Mouse (Mus musculus) midbrain, embryonic 16.5 days (tissue): ENCODE results near the gene Myh7. TPM values are rescaled to one million over a fixed set of nuclear protein-coding genes. Genes with fewer than 3 reads are reported as not detected.
"Not testable (repeated sequence)": the region's sequence is repeated elsewhere in the genome, so short reads cannot be mapped to it uniquely, and the experiment has no call there.

Source experiments
- ATAC-seq: fragments of 200-750 bp; cut with Nextera tagmentation; 2 replicates; pipeline ENCODE4 v1.8.0; 2017; ENCODE audit warnings: moderate TSS enrichment
- H3K27ac ChIP-seq: fragments of 300-500 bp; sonication (generic); 2 replicates; pipeline ENCODE4 v1.5.1; 2014; ENCODE audit warnings: mild to moderate bottlenecking, low read length, mixed read lengths
- H3K27me3 ChIP-seq: fragments of 300-500 bp; sonication (generic); 2 replicates; pipeline ENCODE4 v1.6.1; 2014; ENCODE audit warnings: low read depth, low read length, mixed read lengths; ENCODE audit not compliant: control insufficient read depth, insufficient read depth
- H3K36me3 ChIP-seq: fragments of 300-500 bp; sonication (generic); 2 replicates; pipeline ENCODE4 v1.6.1; 2014; ENCODE audit warnings: mild to moderate bottlenecking, low read length, moderate library complexity, mixed read lengths; ENCODE audit not compliant: control insufficient read depth, insufficient read depth
- H3K4me1 ChIP-seq: fragments of 300-500 bp; sonication (generic); 2 replicates; pipeline ENCODE4 v1.6.1; 2014; ENCODE audit warnings: mild to moderate bottlenecking, low read length, mixed read lengths; ENCODE audit not compliant: control insufficient read depth, insufficient read depth
- H3K4me2 ChIP-seq: fragments of 300-500 bp; sonication (generic); 2 replicates; pipeline ENCODE4 v1.6.1; 2014; ENCODE audit warnings: mild to moderate bottlenecking, low read length, mixed read lengths
- H3K4me3 ChIP-seq: fragments of 300-500 bp; sonication (generic); 2 replicates; pipeline ENCODE4 v1.5.1; 2014; ENCODE audit warnings: low read depth, mild to moderate bottlenecking, low read length, moderate library complexity, mixed read lengths
- H3K9ac ChIP-seq: fragments of 300-500 bp; sonication (generic); 2 replicates; pipeline ENCODE4 v1.6.1; 2014; ENCODE audit warnings: low read depth, low read length, mixed read lengths
- H3K9me3 ChIP-seq: fragments of 300-500 bp; sonication (generic); replicated peaks from 2 replicates; pipeline ENCODE4 v1.6.1; 2014; ENCODE audit warnings: mild to moderate bottlenecking, low read length, mixed read lengths; ENCODE audit not compliant: control insufficient read depth, poor library complexity, severe bottlenecking
- WGBS: fragments of 180-500 bp; shearing (Covaris S2); extraction: QIAGEN DNeasy Blood & Tissue Kit; methylation state at CpG from one replicate; pipeline ENCODE4 v1.1.7; 2014; 5-methylcytosine and 5-hydroxymethylcytosine counted together
- polyA plus RNA-seq: library from polyadenylated mRNA; unstranded; fragments of >200 nt; fragmentation: Nextera tagmentation; extraction: Ambion mirVana; gene quantifications from 2 replicates; pipeline ENCODE4 v1.2.1, GENCODE M21; 2015

Gene Myh7
- polyA plus RNA-seq, 1 experiment from 2014 or later, result 7.7 TPM

DNA sequence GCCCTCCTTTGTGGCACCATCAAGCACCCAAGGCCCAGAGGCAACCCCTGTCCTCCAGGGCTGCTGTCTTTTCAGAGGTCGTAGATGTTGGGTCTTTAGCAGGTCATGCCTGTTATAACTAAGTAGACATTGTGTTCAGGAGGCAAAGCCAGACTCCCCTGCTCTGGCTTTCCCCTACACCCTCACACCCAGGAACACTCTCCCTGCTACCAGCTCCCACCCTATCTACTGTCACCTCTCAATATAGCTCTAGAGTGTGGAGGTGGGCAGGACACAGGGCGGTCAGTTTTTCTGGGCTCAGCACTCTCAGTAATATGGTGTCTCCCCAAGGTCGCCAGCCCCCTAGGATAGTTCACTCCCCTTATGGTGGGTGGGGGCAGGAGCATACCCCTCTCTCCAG, 26.6 kb downstream of the Myh7 start:
- Histone ChIP-seq H3K27ac (no peak overlapping the region), H3K36me3 (no peaks in the 10 kb centered on the region), H3K4me1 (no peaks in the 10 kb centered on the region), H3K9ac (no peak overlapping the region), H3K4me2 (no peak overlapping the region), H3K27me3 (no peaks in the 10 kb centered on the region; the same call in 1 of the 2 replicates), H3K9me3 (no peaks in the 10 kb centered on the region), H3K4me3 (no peak overlapping the region)
- ATAC-seq, result no peak
- WGBS, result 88% methylated on average over 3 of the region's 3 CpGs

DNA sequence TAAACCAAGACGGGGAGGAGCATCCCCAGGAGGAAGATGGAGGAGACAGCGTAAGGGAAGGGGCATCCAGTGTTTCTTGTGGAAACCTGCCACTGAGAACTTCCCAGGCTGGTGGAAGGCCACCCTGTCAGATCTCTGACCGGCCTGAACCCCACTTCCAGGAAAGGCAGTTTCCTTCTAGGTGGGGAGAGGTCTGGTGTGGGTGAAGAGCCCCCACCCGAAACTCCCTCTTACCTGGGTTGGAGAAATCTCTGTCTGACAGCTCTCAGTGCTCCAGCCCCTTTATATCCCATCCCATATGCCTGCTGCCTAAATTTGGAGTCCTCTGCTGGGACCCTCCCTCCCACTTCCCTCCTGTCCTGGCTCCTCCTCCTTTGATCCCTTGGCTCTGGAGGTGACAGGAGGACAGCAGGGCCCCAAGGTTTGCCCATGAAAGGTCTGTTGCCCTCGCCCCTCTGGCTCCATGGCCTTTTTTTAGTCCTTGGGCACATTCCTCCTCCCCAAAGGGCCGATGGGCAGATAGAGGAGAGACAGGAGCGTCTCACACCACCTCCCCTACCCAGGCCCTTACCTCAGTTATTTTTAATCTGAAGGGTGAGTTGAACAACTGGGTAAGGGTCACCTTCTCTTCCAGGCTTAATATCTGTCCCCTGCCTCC, 28.0 kb downstream of the Myh7 start, which contains the start of gene Myh6:
Myh6 (minus strand) TSS at position 608 of the 658 bp plus-strand sequence.
- no peak within 1 kb of the TSS for H3K9ac ChIP-seq
- ATAC-seq, result no peak
- H3K4me3 ChIP-seq, result no peak within 1 kb of the TSS
- no peak within 1 kb of the TSS for H3K4me2 ChIP-seq
- no peak within 1 kb of the TSS for H3K27ac ChIP-seq
- WGBS, result 72% methylated on average over 7 of the region's 7 CpGs
- no peaks in the 10 kb centered on the region for H3K4me1 ChIP-seq
- no peaks in the 10 kb centered on the region for H3K9me3 ChIP-seq
- H3K27me3 ChIP-seq, result no peaks in the 10 kb centered on the region; the same call in 1 of the 2 replicates
- H3K36me3 ChIP-seq, result no peaks in the 10 kb centered on the region

DNA sequence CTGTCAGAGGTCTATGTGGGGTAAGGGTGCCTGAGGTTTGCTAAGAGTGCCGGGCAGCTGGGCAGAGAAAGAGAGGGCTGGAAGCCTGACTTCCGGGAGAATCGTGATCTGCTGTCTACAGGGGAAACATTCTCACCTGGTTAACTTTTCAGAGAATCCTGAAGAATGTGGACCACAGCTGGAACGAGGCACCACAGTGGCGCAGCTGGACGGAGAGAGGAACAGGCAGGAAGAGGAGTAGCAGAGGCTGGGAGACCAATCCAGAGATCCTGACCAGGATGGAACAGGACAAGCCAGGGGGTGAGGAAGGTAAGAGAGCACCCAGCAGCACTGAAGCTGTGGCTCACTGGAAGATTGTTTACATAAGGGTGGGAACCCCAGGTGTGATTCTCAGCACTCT, 28.8 kb downstream of the Myh7 start:
- Histone ChIP-seq H3K36me3 (no peaks in the 10 kb centered on the region), H3K9ac (no peak overlapping the region), H3K27ac (no peak overlapping the region), H3K4me1 (no peaks in the 10 kb centered on the region), H3K9me3 (no peaks in the 10 kb centered on the region), H3K4me3 (no peak overlapping the region), H3K4me2 (no peak overlapping the region), H3K27me3 (no peaks in the 10 kb centered on the region; the same call in 1 of the 2 replicates)
- no peak for ATAC-seq
- WGBS, result 79% methylated on average over 6 of the region's 6 CpGs

DNA sequence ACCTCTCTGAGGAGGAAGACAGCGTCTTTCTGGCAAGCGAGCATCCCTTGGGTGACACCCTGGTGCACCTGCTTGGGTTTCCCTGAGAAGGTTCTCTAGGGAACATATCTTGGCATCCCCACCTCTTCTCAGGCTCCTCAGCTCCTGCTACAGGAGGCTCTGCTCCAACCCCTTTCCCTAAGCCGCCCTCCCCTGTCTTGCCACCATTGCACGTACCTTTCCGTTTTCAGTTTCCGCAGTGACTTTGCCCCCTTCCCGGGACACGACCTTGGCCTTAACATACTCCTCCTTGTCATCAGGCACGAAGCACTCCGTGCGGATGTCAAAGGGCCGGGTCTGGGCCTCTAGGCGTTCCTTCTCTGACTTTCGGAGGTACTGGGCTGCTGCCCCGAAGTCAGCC, 29.4 kb downstream of the Myh7 start:
- no peak overlapping the region for H3K9ac ChIP-seq
- no peak overlapping the region for H3K4me3 ChIP-seq
- H3K4me1 ChIP-seq, result no peaks in the 10 kb centered on the region
- H3K27ac ChIP-seq, result no peak overlapping the region
- WGBS, result 80% methylated on average over 15 of the region's 15 CpGs
- H3K27me3 ChIP-seq, result no peaks in the 10 kb centered on the region; the same call in 1 of the 2 replicates
- H3K9me3 ChIP-seq, result no peaks in the 10 kb centered on the region
- no peak overlapping the region for H3K4me2 ChIP-seq
- ATAC-seq, result no peak
- no peaks in the 10 kb centered on the region for H3K36me3 ChIP-seq

GRCm38 (mm10) chr14:54963727-54964126, 30.7 kb downstream of the Myh7 start:
- Histone ChIP-seq H3K9me3 (no peaks in the 10 kb centered on the region), H3K4me1 (no peaks in the 10 kb centered on the region), H3K4me3 (no peak overlapping the region), H3K4me2 (no peak overlapping the region), H3K9ac (no peak overlapping the region), H3K36me3 (no peaks in the 10 kb centered on the region), H3K27me3 (no peaks in the 10 kb centered on the region; the same call in 1 of the 2 replicates), H3K27ac (no peak overlapping the region)
- ATAC-seq, result no peak
- 91% methylated on average over 11 of the region's 11 CpGs for WGBS

GRCm38 (mm10) chr14:54962714-54963113, 31.7 kb downstream of the Myh7 start:
- H3K9me3 ChIP-seq, result no peaks in the 10 kb centered on the region
- no peak overlapping the region for H3K27ac ChIP-seq
- WGBS, result 85% methylated on average over 7 of the region's 7 CpGs
- no peaks in the 10 kb centered on the region for H3K4me1 ChIP-seq
- H3K4me2 ChIP-seq, result no peak overlapping the region
- H3K9ac ChIP-seq, result no peak overlapping the region
- H3K4me3 ChIP-seq, result no peak overlapping the region
- H3K27me3 ChIP-seq, result no peaks in the 10 kb centered on the region; the same call in 1 of the 2 replicates
- no peaks in the 10 kb centered on the region for H3K36me3 ChIP-seq
- ATAC-seq, result no peak

DNA sequence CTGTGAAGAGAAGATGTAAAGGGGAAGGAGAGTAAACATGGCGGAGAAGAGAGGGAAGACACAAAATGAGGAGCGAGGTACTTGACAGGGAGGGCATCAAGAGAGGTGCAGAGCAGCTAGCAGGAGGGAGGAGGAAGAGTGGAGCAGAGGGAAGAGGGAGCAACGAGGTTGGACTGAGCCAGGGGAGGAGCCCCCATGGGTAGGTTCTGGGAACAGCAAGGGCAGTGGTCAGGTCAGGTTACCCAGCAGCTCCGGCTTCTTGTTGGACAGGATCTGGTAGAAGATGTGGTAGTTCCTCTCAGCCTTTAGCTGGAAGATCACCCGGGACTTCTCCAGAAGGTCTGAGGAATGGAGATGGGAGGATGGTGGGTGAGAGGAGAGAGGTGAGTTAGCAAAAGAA, 32.9 kb downstream of the Myh7 start:
- WGBS, result 79% methylated on average over 5 of the region's 5 CpGs
- Histone ChIP-seq H3K4me1 (no peaks in the 10 kb centered on the region), H3K4me3 (no peak overlapping the region), H3K9me3 (no peaks in the 10 kb centered on the region), H3K36me3 (no peaks in the 10 kb centered on the region), H3K27ac (no peak overlapping the region), H3K27me3 (no peaks in the 10 kb centered on the region; the same call in 1 of the 2 replicates), H3K4me2 (no peak overlapping the region), H3K9ac (no peak overlapping the region)
- ATAC-seq, result no peak

DNA sequence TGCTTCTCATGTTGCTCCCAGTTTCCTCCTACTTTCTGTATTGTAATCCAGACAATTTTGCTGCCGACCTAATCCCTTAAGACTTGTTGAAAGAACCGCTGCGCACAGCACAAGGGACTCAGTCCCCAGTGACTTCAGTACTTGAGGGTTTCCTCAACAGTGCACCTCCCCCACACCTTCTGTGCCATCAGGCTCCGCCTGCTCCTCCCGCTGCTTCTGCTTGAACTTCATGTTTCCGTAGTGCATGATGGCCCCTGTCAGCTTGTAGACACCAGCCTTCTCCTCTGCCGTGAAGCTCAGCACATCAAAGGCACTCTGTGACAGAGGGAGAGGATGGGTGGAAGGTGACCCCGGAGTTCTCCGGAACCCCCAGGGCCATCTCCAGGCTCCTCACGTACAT, 33.7 kb downstream of the Myh7 start:
- Histone ChIP-seq H3K4me1 (no peaks in the 10 kb centered on the region), H3K27ac (no peak overlapping the region), H3K9me3 (no peaks in the 10 kb centered on the region), H3K27me3 (no peaks in the 10 kb centered on the region; the same call in 1 of the 2 replicates), H3K9ac (no peak overlapping the region), H3K4me3 (no peak overlapping the region), H3K36me3 (no peaks in the 10 kb centered on the region), H3K4me2 (no peak overlapping the region)
- WGBS, result 63% methylated on average over 10 of the region's 10 CpGs
- ATAC-seq, result no peak

GRCm38 (mm10) chr14:54959853-54960613, 34.4 kb downstream of the Myh7 start:
- not testable (repeated sequence) for H3K4me2 ChIP-seq, H3K4me3 ChIP-seq, H3K9me3 ChIP-seq, H3K36me3 ChIP-seq, H3K4me1 ChIP-seq, H3K9ac ChIP-seq, H3K27me3 ChIP-seq, H3K27ac ChIP-seq, ATAC-seq
- WGBS, result 94% methylated on average over 12 of the region's 12 CpGs
